Mouse (Mus musculus) heart, postnatal 4 days (tissue): ENCODE data around the gene Chid1. TPM values are rescaled to one million over a fixed set of nuclear protein-coding genes. Genes with fewer than 3 reads are reported as not detected.

ENCODE experiments used
- DNase-seq: peaks from one replicate; pipeline ENCODE4 v3.0.0; 2021
- total RNA-seq, 2 experiments: library from RNA; stranded (reverse); gene quantifications; 2 replicates each; pipeline ENCODE4 v1.2.3; 2021

Chid1 gene
- total RNA-seq, 2 experiments from 2014 or later: 36.5 to 36.6 TPM

GRCm38 (mm10) chr7:141501820-141502555, 37.7 kb downstream of the Chid1 start:
- no peak for DNase-seq

- DNase-seq: no peak
Measured at GRCm38 (mm10) chr7:141497600-141497999, 42.1 kb downstream of the Chid1 start.

- DNase-seq: no peak
Measured at GRCm38 (mm10) chr7:141495940-141496339, 43.7 kb downstream of the Chid1 start.

- DNase-seq: no peak
Measured at GRCm38 (mm10) chr7:141495379-141495778, 44.3 kb downstream of the Chid1 start.

- DNase-seq: no peak
Measured at GRCm38 (mm10) chr7:141493729-141494128, 45.9 kb downstream of the Chid1 start.

- DNase-seq: no peak
Measured at GRCm38 (mm10) chr7:141492738-141493137, 46.9 kb downstream of the Chid1 start.

GRCm38 (mm10) chr7:141491151-141491550, 48.5 kb downstream of the Chid1 start:
- DNase-seq: no peak

GRCm38 (mm10) chr7:141487141-141487540, 52.5 kb downstream of the Chid1 start:
- no peak for DNase-seq

GRCm38 (mm10) chr7:141486239-141486638, 53.4 kb downstream of the Chid1 start:
- no peak for DNase-seq

GRCm38 (mm10) chr7:141485606-141486005, 54.1 kb downstream of the Chid1 start:
- no peak for DNase-seq

- no peak for DNase-seq
Measured at GRCm38 (mm10) chr7:141485186-141485585, 54.5 kb downstream of the Chid1 start.

- DNase-seq: no peak
Measured at GRCm38 (mm10) chr7:141484186-141485120, 55.2 kb downstream of the Chid1 start.

- no peak for DNase-seq
Measured at GRCm38 (mm10) chr7:141483114-141483653, 56.5 kb downstream of the Chid1 start.

- DNase-seq: no peak
Measured at GRCm38 (mm10) chr7:141482531-141483024, 57.1 kb downstream of the Chid1 start.

- peak; percentile 73 for DNase-seq
Measured at GRCm38 (mm10) chr7:141481498-141482401, 57.9 kb downstream of the Chid1 start.

GRCm38 (mm10) chr7:141480842-141481497, 58.7 kb downstream of the Chid1 start:
- peak; percentile 80 for DNase-seq

- no peak for DNase-seq
Measured at GRCm38 (mm10) chr7:141478270-141478748, 61.3 kb downstream of the Chid1 start.

GRCm38 (mm10) chr7:141477578-141478269, 61.9 kb downstream of the Chid1 start:
- no peak for DNase-seq

- DNase-seq: no peak
Measured at GRCm38 (mm10) chr7:141476981-141477370, 62.7 kb downstream of the Chid1 start.

GRCm38 (mm10) chr7:141476226-141476980, 63.3 kb downstream of the Chid1 start:
- peak; percentile 89 for DNase-seq
